Mouse (Mus musculus) macrophage (primary cell): ENCODE data around the gene Gm17402. TPM values are rescaled to one million over a fixed set of nuclear protein-coding genes. Genes with fewer than 3 reads are reported as not detected.

Experiments used
- H3K27ac ChIP-seq: fragments of 350-480 bp; formaldehyde crosslinking; 2 replicates; pipeline ENCODE4 v1.9.0; 2021
- H3K36me3 ChIP-seq: fragments of 350-480 bp; formaldehyde crosslinking; 2 replicates; pipeline ENCODE4 v1.9.0; 2021; ENCODE audit errors: inconsistent target
- H3K4me3 ChIP-seq: fragments of 350-480 bp; formaldehyde crosslinking; 2 replicates; pipeline ENCODE4 v1.9.0; 2021; ENCODE audit errors: inconsistent target
- H3K79me2 ChIP-seq: fragments of 350-480 bp; formaldehyde crosslinking; 2 replicates; pipeline ENCODE4 v1.9.0; 2021; ENCODE audit errors: inconsistent target
- WGBS: methylation state at CpG from one replicate; pipeline ENCODE4 v1.1.7; 2026; ENCODE audit warnings: inconsistent platforms; ENCODE audit not compliant: missing documents; 5-methylcytosine and 5-hydroxymethylcytosine counted together
- polyA plus RNA-seq: library from polyadenylated mRNA; stranded (reverse); fragments of 250-400 nt; gene quantifications from 3 replicates; pipeline ENCODE4 v1.2.4, GENCODE M21; 2018; ENCODE audit warnings: inconsistent platforms
- total RNA-seq, 78 experiments: library from RNA; depleted of rRNA; stranded (reverse); fragments of 250-400 nt; gene quantifications; 1 replicate in 9 of 78; 2 replicates in 24 of 78; 3 replicates in 43 of 78; 4 replicates in 2 of 78; pipeline ENCODE4 v1.2.4; 2018; ENCODE audit warnings: inconsistent platforms in 56 of 78

The Gm17402 gene
- total RNA-seq (2018; cell fraction: chromatin; rRNA removed), result not detected
- total RNA-seq (2018; cell fraction: cytosol; rRNA removed), result not detected
- total RNA-seq (2018; cell fraction: nucleus; rRNA removed), result not detected
- not detected in 3 replicates for polyA plus RNA-seq

GRCm38 (mm10) chr3:67375063-67375462 is at the start of gene Gm17402:
TSS of gene Gm17402 (minus strand) at chr3:67375163.
- Histone ChIP-seq H3K36me3 (no peaks in the 10 kb centered on the region), H3K27ac (no peak within 1 kb of the TSS), H3K79me2 (no peaks in the 10 kb centered on the region), H3K4me3 (no peak within 1 kb of the TSS)
- 84% methylated on average over 2 of the region's 3 CpGs for WGBS

GRCm38 (mm10) chr3:67378215-67378614 is 3.3 kb upstream of the Gm17402 start:
- Histone ChIP-seq H3K36me3 (no peaks in the 10 kb centered on the region), H3K4me3 (no peak overlapping the region), H3K79me2 (no peaks in the 10 kb centered on the region), H3K27ac (no peak overlapping the region)

- Histone ChIP-seq H3K27ac (no peak overlapping the region), H3K4me3 (no peak overlapping the region), H3K36me3 (no peaks in the 10 kb centered on the region), H3K79me2 (no peaks in the 10 kb centered on the region)
- whole genome bisulfite sequencing, result 47% methylated on average over 7 of the region's 7 CpGs
Observed at GRCm38 (mm10) chr3:67374360-67374778, 594 bp downstream of the Gm17402 start.

GRCm38 (mm10) chr3:67373872-67374271 is 1.1 kb downstream of the Gm17402 start, which contains the start of gene Mlf1:
TSS of gene Mlf1 (plus strand) at chr3:67374097.
- under 1% methylated on average over 35 of the region's 35 CpGs for WGBS
- no peaks in the 10 kb centered on the region for H3K36me3 ChIP-seq
- H3K4me3 ChIP-seq, result no peak within 1 kb of the TSS
- H3K27ac ChIP-seq, result no peak within 1 kb of the TSS
- H3K79me2 ChIP-seq, result no peaks in the 10 kb centered on the region

GRCm38 (mm10) chr3:67372781-67373180 is 2.2 kb downstream of the Gm17402 start:
- WGBS, result 57% methylated on average over 5 of the region's 5 CpGs
- H3K4me3 ChIP-seq, result no peak overlapping the region

GRCm38 (mm10) chr3:67372194-67372593 is 2.8 kb downstream of the Gm17402 start:
- WGBS, result 77% methylated on average over 4 of the region's 4 CpGs
- Histone ChIP-seq H3K27ac (no peak overlapping the region), H3K4me3 (no peak overlapping the region)

More at GRCm38 (mm10) chr3:67372781-67373180, 2.2 kb downstream of the Gm17402 start:
- H3K36me3 ChIP-seq, result no peaks in the 10 kb centered on the region
- H3K79me2 ChIP-seq, result no peaks in the 10 kb centered on the region
- no peak overlapping the region for H3K27ac ChIP-seq

GRCm38 (mm10) chr3:67369407-67370079 is 5.4 kb downstream of the Gm17402 start:
- no peaks in the 10 kb centered on the region for H3K79me2 ChIP-seq
- no peaks in the 10 kb centered on the region for H3K36me3 ChIP-seq
- no peak overlapping the region for H3K27ac ChIP-seq
- no peak overlapping the region for H3K4me3 ChIP-seq
- 83% methylated on average over 5 of the region's 5 CpGs for WGBS

More at GRCm38 (mm10) chr3:67372194-67372593, 2.8 kb downstream of the Gm17402 start:
- H3K36me3 ChIP-seq, result no peaks in the 10 kb centered on the region
- no peaks in the 10 kb centered on the region for H3K79me2 ChIP-seq

GRCm38 (mm10) chr3:67367481-67367880 is 7.5 kb downstream of the Gm17402 start:
- WGBS, result 79% methylated on average over 6 of the region's 6 CpGs
- H3K4me3 ChIP-seq, result no peak overlapping the region
- H3K27ac ChIP-seq, result no peak overlapping the region
- H3K79me2 ChIP-seq, result no peaks in the 10 kb centered on the region
- no peaks in the 10 kb centered on the region for H3K36me3 ChIP-seq

GRCm38 (mm10) chr3:67366087-67366892 is 8.7 kb downstream of the Gm17402 start:
- 87% methylated on average over 4 of the region's 4 CpGs for WGBS
- Histone ChIP-seq H3K79me2 (no peaks in the 10 kb centered on the region), H3K36me3 (no peaks in the 10 kb centered on the region), H3K27ac (no peak overlapping the region), H3K4me3 (no peak overlapping the region)

GRCm38 (mm10) chr3:67358376-67358775 is 16.6 kb downstream of the Gm17402 start:
- Histone ChIP-seq H3K36me3 (no peaks in the 10 kb centered on the region), H3K4me3 (no peak overlapping the region), H3K27ac (no peak overlapping the region), H3K79me2 (no peaks in the 10 kb centered on the region)
- WGBS, result 92% methylated on average over 7 of the region's 7 CpGs

- Histone ChIP-seq H3K27ac (no peak overlapping the region), H3K4me3 (no peak overlapping the region), H3K79me2 (no peaks in the 10 kb centered on the region), H3K36me3 (no peaks in the 10 kb centered on the region)
- 81% methylated on average over 3 of the region's 3 CpGs for WGBS
Observed at GRCm38 (mm10) chr3:67352763-67353149, 22.2 kb downstream of the Gm17402 start.

- no peak overlapping the region for H3K4me3 ChIP-seq
- no peaks in the 10 kb centered on the region for H3K79me2 ChIP-seq
- H3K27ac ChIP-seq, result no peak overlapping the region
- no peaks in the 10 kb centered on the region for H3K36me3 ChIP-seq
- 33% methylated on average over 1 of the region's 5 CpGs for WGBS
Observed at GRCm38 (mm10) chr3:67352128-67352762, 22.7 kb downstream of the Gm17402 start.

GRCm38 (mm10) chr3:67351406-67352127 is 23.4 kb downstream of the Gm17402 start:
- Histone ChIP-seq H3K36me3 (no peaks in the 10 kb centered on the region), H3K79me2 (no peaks in the 10 kb centered on the region), H3K4me3 (no peak overlapping the region), H3K27ac (no peak overlapping the region)
- 87% methylated on average over 12 of the region's 12 CpGs for WGBS

GRCm38 (mm10) chr3:67346674-67347073 is 28.3 kb downstream of the Gm17402 start:
- Histone ChIP-seq H3K79me2 (no peaks in the 10 kb centered on the region), H3K4me3 (no peak overlapping the region), H3K27ac (no peak overlapping the region), H3K36me3 (no peaks in the 10 kb centered on the region)
- 85% methylated on average over 2 of the region's 2 CpGs for WGBS
